Mouse (Mus musculus): ENCODE data around the gene Nanos2. TPM values are rescaled to one million over a fixed set of nuclear protein-coding genes. Genes with fewer than 3 reads are reported as not detected.
A peak's percentile ranks its signal among the peaks of the same experiment; 100 is the strongest.

Nanos2 gene
- total RNA-seq, 2 experiments from 2014 or later: 0.40 to 0.49 TPM

DNA sequence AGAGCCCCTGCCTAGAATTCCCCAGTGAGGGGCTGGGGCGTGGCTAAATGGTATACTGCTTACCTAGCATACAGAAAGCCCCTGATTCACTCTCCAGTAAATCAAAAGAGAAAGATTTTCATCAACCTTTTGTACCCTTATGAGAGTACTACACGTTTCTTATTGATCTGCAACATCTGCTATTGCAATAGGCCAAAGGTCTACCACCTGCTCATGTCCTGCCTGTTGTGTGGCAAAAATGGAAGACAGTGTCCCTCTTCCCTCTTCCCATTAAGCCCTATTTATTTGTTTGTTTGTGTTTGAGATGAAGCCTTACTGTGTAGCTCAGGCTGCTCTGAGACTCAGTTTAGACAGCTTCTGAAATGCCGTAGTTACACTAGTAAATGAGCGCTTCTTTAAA lies 28.8 kb downstream of the Nanos2 start:
- DNase-seq (ENCODE audit: low spot score in 2 of 2): no peak

DNA sequence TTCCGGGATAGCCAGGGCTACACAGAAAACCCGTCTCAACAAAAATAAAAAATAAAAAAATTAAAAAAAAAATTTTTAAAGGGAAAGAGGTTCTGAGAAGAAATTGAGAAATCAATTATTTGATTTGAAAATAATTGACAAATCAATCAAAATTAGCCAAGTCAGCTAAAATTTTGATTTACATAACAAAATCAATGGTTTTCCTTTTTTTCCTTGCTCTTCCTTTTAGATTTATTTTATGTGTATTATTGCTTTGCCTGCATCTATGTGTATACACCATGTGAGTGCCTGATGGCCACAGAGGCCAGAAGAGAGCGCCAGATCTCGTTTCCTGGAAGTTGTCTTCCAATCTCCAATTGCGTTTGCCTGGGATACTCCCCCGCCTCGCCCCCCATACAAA lies 30.7 kb downstream of the Nanos2 start:
- no peak for DNase-seq (ENCODE audit: low spot score in 2 of 2)

DNA sequence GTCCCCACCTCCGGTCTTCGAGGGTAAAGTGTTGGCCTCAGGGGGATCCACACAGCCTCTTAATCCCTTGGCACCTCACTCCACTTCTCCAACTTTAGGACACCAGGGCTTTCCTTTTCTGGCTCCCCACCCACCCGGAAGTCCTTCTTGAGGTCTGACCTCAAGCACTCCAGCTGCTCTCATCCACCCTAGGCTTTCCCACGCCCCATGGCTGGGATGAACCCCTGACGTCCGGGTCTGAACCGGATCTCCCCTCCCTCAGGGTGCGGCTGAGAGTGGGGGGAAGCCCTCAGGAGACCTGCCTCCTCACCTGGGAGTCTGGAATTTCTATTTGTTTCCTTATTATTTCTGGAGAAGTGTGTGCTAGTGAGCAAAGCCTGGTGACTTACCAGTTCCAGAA lies 33.8 kb downstream of the Nanos2 start:
- DNase-seq (ENCODE audit: low spot score in 2 of 2): no peak

DNA sequence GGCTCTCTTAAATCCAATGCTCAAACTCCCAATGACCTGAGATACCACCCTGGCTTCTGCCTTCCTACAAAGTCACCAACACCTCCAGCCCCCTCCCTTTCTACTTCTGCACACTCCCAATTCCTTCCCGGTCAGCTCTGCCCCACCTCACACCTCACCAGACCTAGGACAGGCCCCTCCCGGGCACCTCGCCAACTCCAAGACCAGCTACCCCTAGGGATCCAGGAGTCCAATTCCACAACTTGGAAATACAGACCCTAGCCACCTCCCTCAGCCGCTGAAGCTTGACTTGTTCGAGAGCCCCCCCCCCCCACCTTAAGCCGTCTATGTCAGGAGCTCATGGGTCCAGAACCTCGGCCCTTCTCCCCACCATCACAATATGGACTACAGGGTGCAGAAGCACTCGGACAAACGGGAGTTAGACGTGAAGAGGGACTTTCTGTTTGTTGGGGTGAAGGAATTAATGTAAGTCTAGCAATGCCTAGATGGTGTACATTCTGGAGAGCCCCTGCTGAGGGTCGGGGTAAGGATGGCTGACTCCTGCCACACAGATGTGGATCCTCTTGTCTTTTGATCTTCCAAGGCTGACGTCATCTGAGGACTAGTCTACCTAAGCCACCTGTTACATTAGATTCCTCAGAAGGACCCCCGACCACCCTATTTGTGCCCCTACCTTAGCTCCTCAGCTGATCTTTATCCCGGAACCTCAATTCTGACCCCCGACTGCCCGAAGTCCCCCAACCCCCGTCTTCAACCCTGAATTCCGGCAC lies 35.2 kb downstream of the Nanos2 start:
- DNase-seq (ENCODE audit: low spot score in 2 of 2): no peak

DNA sequence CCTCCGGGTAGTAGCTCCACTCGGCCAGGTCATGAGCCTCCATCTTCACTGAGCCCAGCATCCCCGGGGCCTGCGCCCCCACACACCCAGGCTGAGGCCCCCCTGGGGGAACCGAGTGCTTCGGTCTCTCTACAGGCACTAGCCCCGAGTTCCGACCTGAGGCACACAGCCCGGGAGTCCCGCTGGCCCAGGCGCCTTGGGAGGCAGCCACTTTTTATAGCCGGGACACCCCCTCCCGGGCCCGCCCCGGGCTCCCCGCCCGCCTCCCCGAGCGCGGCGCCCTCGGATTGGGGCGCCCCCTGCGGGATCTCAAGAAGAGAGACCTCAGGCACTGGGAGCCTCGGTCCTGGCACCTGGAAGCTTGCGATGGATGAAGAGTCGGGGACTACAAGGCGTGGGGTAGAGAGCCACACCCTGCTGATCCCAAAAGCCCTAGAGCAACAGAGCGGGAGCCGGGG lies 36.2 kb downstream of the Nanos2 start, which contains the start of gene Foxa3:
Gene Foxa3, minus strand, starts transcription at position 182 of the 458 bp plus-strand sequence.
- no peak for DNase-seq (ENCODE audit: low spot score in 2 of 2)

DNA sequence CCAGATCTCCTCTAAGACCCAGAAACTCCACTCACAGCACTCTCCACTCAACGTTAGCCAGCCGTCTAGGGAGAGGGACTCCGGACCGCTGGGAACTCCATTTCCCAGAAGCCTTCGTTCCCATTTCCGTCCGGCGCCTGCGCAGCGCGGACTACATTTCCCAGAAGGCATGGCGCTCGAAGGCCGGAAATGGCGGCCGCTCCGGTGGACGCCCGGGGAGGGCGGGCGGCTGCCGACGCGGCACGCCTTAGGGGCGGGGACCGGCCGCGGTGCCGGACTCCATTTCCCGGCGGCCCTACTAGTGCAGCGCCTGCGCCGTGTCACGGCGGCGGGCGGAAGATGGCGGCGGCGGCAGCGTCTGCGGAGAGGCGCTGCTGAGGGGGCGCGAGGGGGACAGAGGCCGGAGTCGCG lies 36.9 kb downstream of the Nanos2 start, which contains the start of gene Sympk:
Gene Sympk, plus strand, starts transcription at position 282 of the 411 bp plus-strand sequence.
- DNase-seq (ENCODE audit: low spot score in 2 of 2): peak; percentile 93 to 95

DNA sequence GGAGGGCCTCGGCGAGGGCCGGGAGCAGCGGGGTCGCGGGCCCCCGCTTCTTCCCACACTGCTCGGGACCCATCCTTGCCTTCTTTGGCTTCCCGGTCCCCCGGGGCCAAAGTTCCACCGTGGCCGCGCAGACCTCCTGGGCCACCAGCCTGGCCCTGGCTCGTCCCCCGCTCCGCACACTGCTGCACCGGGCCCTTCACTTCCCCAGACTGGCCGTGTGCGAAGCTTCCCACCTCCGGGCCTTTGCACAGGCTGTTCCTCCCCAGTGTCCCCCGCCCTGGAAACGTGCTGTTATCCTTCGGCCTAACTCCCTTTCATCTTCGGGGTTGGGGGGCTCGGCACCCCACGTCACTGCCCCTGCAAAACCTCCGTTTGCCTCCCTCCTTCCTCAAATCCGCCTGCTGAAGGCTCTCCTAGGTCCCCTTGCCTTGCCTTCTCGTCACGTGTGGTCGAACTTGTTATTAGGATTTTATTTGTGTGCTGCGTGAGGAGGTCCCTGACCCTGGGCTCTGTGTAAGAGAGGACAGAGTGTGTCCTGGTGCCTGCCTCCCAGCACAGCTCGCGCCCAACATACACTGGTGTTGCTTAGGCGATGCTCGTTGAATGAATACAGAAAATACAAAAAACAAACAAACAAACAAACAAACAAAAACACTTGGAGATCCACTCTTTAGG lies 37.5 kb downstream of the Nanos2 start:
- DNase-seq (ENCODE audit: low spot score in 2 of 2): no peak

DNA sequence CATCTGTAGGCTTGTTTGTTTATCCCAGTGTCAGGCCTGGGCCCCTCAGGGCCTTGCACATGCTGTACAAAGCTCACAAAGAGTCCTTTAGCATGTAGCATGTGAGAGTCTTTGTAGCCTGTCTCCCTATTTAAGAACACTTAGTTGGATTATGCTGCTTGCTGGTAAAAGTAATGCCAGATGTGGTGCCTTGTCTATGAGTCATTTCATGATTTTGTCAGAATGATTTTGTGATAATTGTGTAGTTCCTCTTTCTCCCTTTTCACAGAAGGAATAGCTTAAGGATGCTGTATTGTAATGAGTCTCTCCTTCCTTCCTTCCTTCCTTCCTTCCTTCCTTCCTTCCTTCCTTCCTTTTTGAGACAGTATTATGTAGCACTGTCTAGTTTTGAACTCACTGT lies 40.9 kb downstream of the Nanos2 start:
- DNase-seq (ENCODE audit: low spot score in 2 of 2): no peak

DNA sequence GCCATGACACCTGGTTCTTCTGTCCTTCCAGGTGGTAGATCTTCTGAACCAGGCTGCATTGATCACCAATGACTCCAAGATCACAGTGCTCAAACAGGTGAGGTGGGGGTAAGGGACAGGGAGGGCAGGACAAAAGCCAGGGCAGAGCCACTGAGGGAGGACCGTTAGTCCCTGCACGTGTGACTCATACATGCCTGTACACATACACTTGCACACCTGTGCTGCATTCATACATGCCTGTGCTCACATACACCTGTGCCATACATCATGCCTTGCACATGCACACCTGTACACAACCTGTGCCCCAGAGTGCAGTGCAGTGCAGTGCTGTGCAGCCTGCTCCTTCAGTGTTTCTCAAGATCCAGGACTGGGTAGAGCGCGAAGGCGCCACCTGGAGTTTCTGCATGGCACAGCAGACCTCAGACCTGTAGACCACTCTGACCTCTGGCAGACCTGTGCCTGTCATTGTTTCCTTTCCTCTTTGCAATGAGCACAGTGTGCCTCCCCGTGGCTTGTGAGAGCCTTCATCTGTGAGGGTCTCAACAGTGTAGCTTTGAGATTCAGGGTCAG lies 42.0 kb downstream of the Nanos2 start:
- peak in 1 of 2 experiments; percentile 48 for DNase-seq (ENCODE audit: low spot score in 2 of 2)

DNA sequence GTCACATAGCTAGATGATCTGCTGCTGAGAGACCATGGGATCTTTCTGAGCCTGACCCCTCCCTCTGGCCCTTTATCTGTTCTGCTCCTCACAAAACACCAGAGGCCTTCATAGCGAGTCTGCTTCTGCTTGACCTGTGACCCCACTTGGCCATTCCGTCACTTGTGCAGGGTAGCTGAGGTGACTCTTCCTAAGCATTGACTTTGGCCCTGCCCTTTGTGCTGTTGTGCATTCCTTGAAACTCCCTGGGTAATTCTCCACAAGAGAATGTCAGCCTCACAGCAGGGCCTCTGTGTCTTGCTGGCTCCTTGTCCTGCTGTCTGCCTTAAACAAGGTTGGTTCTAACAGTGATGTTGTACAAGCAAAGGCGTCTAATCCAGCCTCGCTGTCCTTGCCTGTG lies 44.4 kb downstream of the Nanos2 start:
- DNase-seq (ENCODE audit: low spot score in 2 of 2): no peak

Other genes starting within 250 kb of the Nanos2 start
- not detected for gene Psg19, start 188.9 kb upstream of the Nanos2 start, total RNA-seq (2021)
- gene Psg17, start 165.8 kb upstream of the Nanos2 start, total RNA-seq (2021): not detected
- gene Mill2, start 147.4 kb upstream of the Nanos2 start, total RNA-seq (2021): 1 to 10 TPM; 2.3 to 3.0 TPM
- gene Pglyrp1, start 116.1 kb upstream of the Nanos2 start, total RNA-seq (2021): 10 to 100 TPM in 1 of 2 experiments, 1 to 10 TPM in 1; 9.5 to 19.9 TPM
- 10 to 100 TPM; 10.5 to 12.6 TPM for gene Ccdc61, start 77.0 kb upstream of the Nanos2 start, total RNA-seq (2021)
- gene Nova2, start 61.5 kb upstream of the Nanos2 start, total RNA-seq (2021): 10 to 100 TPM; 69.9 to 70.1 TPM
- gene Mypop, start 3.8 kb downstream of the Nanos2 start, total RNA-seq (2021): 10 to 100 TPM; 53.8 to 59.5 TPM
- gene Irf2bp1, start 16.6 kb downstream of the Nanos2 start, total RNA-seq (2021): 10 to 100 TPM; 55.7 to 57.8 TPM
- gene Foxa3, start 36.1 kb downstream of the Nanos2 start, total RNA-seq (2021): not detected
- gene Sympk, start 37.0 kb downstream of the Nanos2 start, total RNA-seq (2021): 100 to 1,000 TPM; 116 to 123 TPM
- gene Rsph6a, start 67.3 kb downstream of the Nanos2 start, total RNA-seq (2021): under 1 TPM in 1 of 2 experiments, not detected in 1; 0.35 TPM
- 100 to 1,000 TPM; 143 TPM for gene Dmwd, start 88.8 kb downstream of the Nanos2 start, total RNA-seq (2021)
- 10 to 100 TPM; 26.6 to 32.0 TPM for gene Dmpk, start 96.4 kb downstream of the Nanos2 start, total RNA-seq (2021)
- 1 to 10 TPM; 2.3 to 3.0 TPM for gene Six5, start 107.2 kb downstream of the Nanos2 start, total RNA-seq (2021)
- under 1 TPM; 0.16 to 0.40 TPM for gene Gm4969, start 131.0 kb downstream of the Nanos2 start, total RNA-seq (2021)
- 10 to 100 TPM; 13.6 to 15.6 TPM for gene Fbxo46, start 132.5 kb downstream of the Nanos2 start, total RNA-seq (2021)
- gene Qpctl, start 161.9 kb downstream of the Nanos2 start, total RNA-seq (2021): 10 to 100 TPM; 15.0 to 17.0 TPM
- gene Snrpd2, start 162.3 kb downstream of the Nanos2 start, total RNA-seq (2021): 10 to 100 TPM; 73.9 to 78.5 TPM
- 1 to 10 TPM; 1.4 to 1.8 TPM for gene Gipr, start 178.7 kb downstream of the Nanos2 start, total RNA-seq (2021)
- gene Eml2, start 189.0 kb downstream of the Nanos2 start, total RNA-seq (2021): 100 to 1,000 TPM; 141 to 147 TPM
- 1 to 10 TPM; 2.5 to 3.6 TPM for gene Gpr4, start 225.1 kb downstream of the Nanos2 start, total RNA-seq (2021)
- 10 to 100 TPM; 47.3 to 47.6 TPM for gene Opa3, start 240.9 kb downstream of the Nanos2 start, total RNA-seq (2021)